Mouse (Mus musculus) liver, embryonic 12.5 days (tissue): ENCODE measurements around the gene Olfr522. TPM values are rescaled to one million over a fixed set of nuclear protein-coding genes. Genes with fewer than 3 reads are reported as not detected.

Experiments used
- ATAC-seq: fragments of 200-750 bp; cut with Nextera tagmentation; 2 replicates; pipeline ENCODE4 v1.8.0; 2017; ENCODE audit warnings: moderate number of reproducible peaks, mild to moderate bottlenecking, moderate library complexity
- H3K27ac ChIP-seq: fragments of 300-500 bp; sonication (generic); 2 replicates; pipeline ENCODE4 v1.5.1; 2016; ENCODE audit warnings: mild to moderate bottlenecking
- H3K27me3 ChIP-seq: fragments of 300-500 bp; sonication (generic); replicated peaks from 2 replicates; pipeline ENCODE4 v1.6.1; 2016; ENCODE audit warnings: mild to moderate bottlenecking, moderate library complexity
- H3K36me3 ChIP-seq: fragments of 300-500 bp; sonication (generic); 2 replicates; pipeline ENCODE4 v1.6.1; 2016; ENCODE audit warnings: mild to moderate bottlenecking, moderate library complexity
- H3K4me1 ChIP-seq: fragments of 300-500 bp; sonication (generic); 2 replicates; pipeline ENCODE4 v1.6.1; 2016
- H3K4me2 ChIP-seq: fragments of 300-500 bp; sonication (generic); 2 replicates; pipeline ENCODE4 v1.6.1; 2016; ENCODE audit warnings: mild to moderate bottlenecking, moderate library complexity
- H3K4me3 ChIP-seq: fragments of 300-500 bp; sonication (generic); 2 replicates; pipeline ENCODE4 v1.5.1; 2016; ENCODE audit warnings: mild to moderate bottlenecking, moderate library complexity
- H3K9ac ChIP-seq: fragments of 300-500 bp; sonication (generic); 2 replicates; pipeline ENCODE4 v1.6.1; 2016; ENCODE audit warnings: mild to moderate bottlenecking, moderate library complexity
- H3K9me3 ChIP-seq: fragments of 300-500 bp; sonication (generic); replicated peaks from 2 replicates; pipeline ENCODE4 v1.6.1; 2016; ENCODE audit warnings: mild to moderate bottlenecking, moderate library complexity
- WGBS: fragments of 180-500 bp; shearing (Covaris S2); methylation state at CpG from one replicate; pipeline ENCODE4 v1.1.7; 2016; ENCODE audit not compliant: insufficient replicate concordance; 5-methylcytosine and 5-hydroxymethylcytosine counted together
- polyA plus RNA-seq: library from polyadenylated mRNA; unstranded; fragments of >200 nt; fragmentation: Nextera tagmentation; extraction: Ambion mirVana; gene quantifications from 2 replicates; pipeline ENCODE4 v1.2.1, GENCODE M21; 2016

Gene Olfr522
- not detected in 2 replicates for polyA plus RNA-seq

DNA sequence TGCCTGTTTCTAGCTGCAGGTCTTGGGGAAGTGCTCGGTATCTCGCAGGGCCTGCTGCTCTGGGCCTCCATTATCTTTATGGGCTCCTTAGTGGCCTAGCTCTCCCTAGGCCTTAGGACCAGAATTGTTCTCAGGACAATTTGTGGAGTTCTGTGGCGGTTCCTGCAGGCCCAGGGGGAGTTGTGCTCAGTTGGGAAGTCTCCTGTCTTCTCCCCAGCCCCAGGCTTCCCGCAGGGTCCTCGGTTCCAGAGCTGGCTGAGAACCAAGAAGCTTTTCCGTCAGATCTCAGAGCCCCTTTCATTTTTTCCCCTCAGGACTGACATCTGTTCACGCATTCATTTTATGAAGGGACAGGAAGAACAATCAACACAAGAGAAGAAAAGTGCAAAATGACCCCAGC is at the start of gene Olfr522:
Gene Olfr522, minus strand, starts transcription at position 101 of the 400 bp plus-strand sequence.
- Histone ChIP-seq H3K27me3 (no peaks in the 10 kb centered on the region), H3K9ac (no peak within 1 kb of the TSS), H3K9me3 (no peaks in the 10 kb centered on the region), H3K36me3 (no peaks in the 10 kb centered on the region), H3K4me2 (no peak within 1 kb of the TSS), H3K4me1 (no peaks in the 10 kb centered on the region), H3K27ac (no peak within 1 kb of the TSS), H3K4me3 (no peak within 1 kb of the TSS)
- WGBS, result 54% methylated on average over 7 of the region's 7 CpGs
- ATAC-seq, result no peak

DNA sequence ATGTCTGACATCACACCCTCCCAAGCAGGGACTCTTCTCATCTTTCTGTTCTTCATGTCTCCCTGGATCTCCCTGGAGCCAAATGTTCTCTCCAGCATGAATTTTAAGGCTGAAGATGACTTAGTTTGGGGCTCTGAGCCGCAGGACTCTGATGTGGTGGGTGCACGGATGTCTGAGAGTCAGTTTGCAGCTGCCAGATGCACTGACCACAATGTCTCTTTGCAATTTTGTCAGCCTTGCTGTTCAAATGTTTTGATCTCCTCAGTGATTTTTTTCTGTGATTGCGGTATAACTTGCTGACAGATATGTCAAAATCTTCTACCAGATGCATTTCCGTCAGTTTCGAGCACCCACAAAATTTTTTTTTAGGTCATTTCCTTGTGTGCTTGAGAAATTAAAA is 49.3 kb upstream of the Olfr522 start:
- 0 out of 2 replicates have a peak, but pooled peaks cover 3% of the 10 kb centered on the region for H3K27me3 ChIP-seq
- H3K36me3 ChIP-seq, result no peaks in the 10 kb centered on the region
- no peak overlapping the region for H3K4me3 ChIP-seq
- H3K9me3 ChIP-seq, result no peaks in the 10 kb centered on the region
- WGBS, result 70% methylated on average over 5 of the region's 5 CpGs
- ATAC-seq, result no peak
- H3K27ac ChIP-seq, result no peak overlapping the region
- no peaks in the 10 kb centered on the region for H3K4me1 ChIP-seq
- H3K4me2 ChIP-seq, result no peak overlapping the region
- H3K9ac ChIP-seq, result no peak overlapping the region

DNA sequence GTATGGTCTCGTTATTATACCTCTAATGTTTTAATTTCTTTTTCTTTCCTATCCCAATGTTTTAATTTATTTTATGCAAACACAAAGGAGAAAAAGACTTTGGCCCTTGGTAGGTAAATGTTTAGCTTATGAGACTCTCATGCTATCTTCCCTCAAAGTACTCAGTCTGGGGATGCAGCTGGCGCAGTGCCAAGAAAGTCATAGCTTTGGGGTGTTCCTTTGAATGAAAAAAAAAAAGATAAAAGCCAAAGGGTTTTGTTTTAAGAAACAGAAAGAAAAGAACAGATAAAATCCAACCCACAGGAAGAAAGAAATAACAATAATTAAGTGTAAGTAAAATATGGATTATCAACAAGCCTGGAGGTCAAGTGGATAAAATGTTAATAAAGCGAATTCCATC is 44.1 kb upstream of the Olfr522 start:
- WGBS, result 50% methylated on average over 3 of the region's 3 CpGs
- Histone ChIP-seq H3K36me3 (no peaks in the 10 kb centered on the region), H3K4me1 (peaks cover 22% of the 10 kb centered on the region), H3K27me3 (0 out of 2 replicates have a peak, but pooled peaks cover 2% of the 10 kb centered on the region), H3K27ac (no peak overlapping the region), H3K9ac (no peak overlapping the region), H3K4me2 (0 out of 2 replicates have a peak overlapping the region, but pooled peaks have one; percentile 7), H3K4me3 (no peak overlapping the region), H3K9me3 (no peaks in the 10 kb centered on the region)
- no peak for ATAC-seq

DNA sequence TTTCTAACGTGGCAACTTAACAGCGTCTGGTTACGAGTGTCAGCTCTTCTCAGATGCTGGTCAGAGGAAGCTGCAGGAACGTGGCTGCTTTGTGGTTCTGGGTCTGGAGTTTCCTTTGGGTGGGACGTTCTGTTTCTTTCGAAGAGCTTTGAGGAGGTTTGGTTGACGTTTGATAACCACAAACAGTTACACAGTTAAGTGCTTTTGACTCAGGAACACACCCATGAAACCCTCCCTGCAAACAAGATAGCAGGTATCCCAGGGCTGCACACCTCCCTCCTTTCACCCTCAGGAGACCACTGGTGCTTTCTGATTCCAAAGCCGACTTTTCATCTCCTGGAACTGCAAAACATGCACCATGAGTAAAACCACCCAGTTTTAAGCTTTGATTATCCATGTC is 43.6 kb upstream of the Olfr522 start:
- WGBS, result 22% methylated on average over 8 of the region's 8 CpGs
- Histone ChIP-seq H3K9me3 (no peaks in the 10 kb centered on the region), H3K4me1 (peaks cover 22% of the 10 kb centered on the region), H3K36me3 (no peaks in the 10 kb centered on the region), H3K4me2 (peak overlapping the region; percentile 7), H3K4me3 (no peak overlapping the region), H3K27ac (no peak overlapping the region), H3K27me3 (no peaks in the 10 kb centered on the region), H3K9ac (no peak overlapping the region)
- peak; percentile 84 for ATAC-seq

DNA sequence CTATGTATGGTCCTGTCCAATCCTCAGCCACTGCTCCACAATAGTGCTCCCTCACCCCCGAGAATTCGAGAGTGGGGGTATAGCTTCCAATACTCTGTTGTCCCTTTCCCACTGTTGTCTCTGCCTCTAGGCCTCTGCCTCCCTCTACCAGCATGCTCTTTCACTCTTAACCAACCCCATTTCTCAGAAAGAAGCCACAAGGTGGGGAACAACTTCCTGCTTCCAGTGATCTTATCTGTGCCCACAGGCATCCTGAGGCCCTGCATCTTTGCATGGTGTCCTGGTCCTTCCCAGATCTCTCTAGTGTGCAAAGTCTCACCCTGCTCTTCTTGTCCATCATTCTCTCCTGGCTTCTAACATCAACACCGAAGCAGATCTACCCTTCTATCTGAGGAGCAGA is 42.3 kb upstream of the Olfr522 start:
- WGBS, result 38% methylated on average over 3 of the region's 3 CpGs
- Histone ChIP-seq H3K27me3 (no peaks in the 10 kb centered on the region), H3K9me3 (no peaks in the 10 kb centered on the region), H3K4me1 (peaks cover 22% of the 10 kb centered on the region), H3K4me3 (no peak overlapping the region), H3K4me2 (no peak overlapping the region), H3K9ac (no peak overlapping the region), H3K27ac (no peak overlapping the region), H3K36me3 (no peaks in the 10 kb centered on the region)
- peak; percentile 46 for ATAC-seq

DNA sequence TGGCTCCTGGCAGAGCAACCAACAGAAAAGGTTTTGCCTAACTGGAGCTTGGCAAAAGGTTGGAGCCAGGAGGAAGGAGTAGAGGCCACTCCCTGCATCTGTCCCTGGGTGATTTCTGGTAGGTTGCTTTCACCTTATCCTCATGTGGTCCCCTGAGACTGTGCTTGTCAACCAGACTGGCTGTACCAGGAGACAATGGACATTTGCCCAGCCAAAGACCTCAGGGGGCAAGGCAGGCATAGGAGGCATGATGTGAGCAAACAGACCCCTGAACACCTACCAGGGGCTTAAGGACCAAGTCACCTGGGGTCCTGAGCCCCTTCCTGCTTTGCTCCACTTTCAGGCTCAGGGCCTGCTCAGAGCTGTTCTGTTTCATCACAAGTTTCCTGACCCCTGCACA is 41.3 kb upstream of the Olfr522 start, which contains the start of gene Olfr524:
Gene Olfr524, minus strand, starts transcription at position 101 of the 400 bp plus-strand sequence.
- Histone ChIP-seq H3K27me3 (no peaks in the 10 kb centered on the region), H3K4me1 (peaks cover 28% of the 10 kb centered on the region), H3K9me3 (no peaks in the 10 kb centered on the region), H3K9ac (no peak within 1 kb of the TSS), H3K4me2 (no peak within 1 kb of the TSS), H3K4me3 (no peak within 1 kb of the TSS), H3K36me3 (no peaks in the 10 kb centered on the region), H3K27ac (no peak within 1 kb of the TSS)
- ATAC-seq, result no peak

DNA sequence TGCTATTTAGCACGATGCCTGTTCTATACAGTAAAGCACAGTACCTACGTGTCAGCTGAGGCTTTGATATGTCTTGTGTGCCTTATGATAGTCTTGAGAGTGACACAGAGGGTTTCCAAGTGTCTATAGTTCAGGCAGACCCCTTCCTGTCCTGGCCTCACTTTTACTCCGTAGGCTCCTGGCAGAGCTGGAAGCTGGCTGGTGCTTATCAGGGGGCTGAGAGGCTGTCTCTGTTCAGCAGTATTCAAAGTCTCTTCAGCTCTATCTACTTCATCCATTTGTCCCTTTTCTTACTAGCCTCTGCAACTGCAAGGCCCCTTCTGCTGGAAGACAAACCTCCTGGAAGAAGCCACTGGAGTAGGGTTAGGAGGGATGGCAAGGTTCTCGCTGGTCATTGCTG is 36.5 kb upstream of the Olfr522 start:
- Histone ChIP-seq H3K4me1 (peaks cover 8% of the 10 kb centered on the region), H3K27me3 (no peaks in the 10 kb centered on the region), H3K36me3 (no peaks in the 10 kb centered on the region), H3K27ac (no peak overlapping the region), H3K4me2 (no peak overlapping the region), H3K4me3 (no peak overlapping the region), H3K9me3 (no peaks in the 10 kb centered on the region), H3K9ac (no peak overlapping the region)
- ATAC-seq, result 0 out of 2 replicates have a peak, but pooled peaks have one; percentile 50
- WGBS, result 47% methylated on average over 4 of the region's 4 CpGs

DNA sequence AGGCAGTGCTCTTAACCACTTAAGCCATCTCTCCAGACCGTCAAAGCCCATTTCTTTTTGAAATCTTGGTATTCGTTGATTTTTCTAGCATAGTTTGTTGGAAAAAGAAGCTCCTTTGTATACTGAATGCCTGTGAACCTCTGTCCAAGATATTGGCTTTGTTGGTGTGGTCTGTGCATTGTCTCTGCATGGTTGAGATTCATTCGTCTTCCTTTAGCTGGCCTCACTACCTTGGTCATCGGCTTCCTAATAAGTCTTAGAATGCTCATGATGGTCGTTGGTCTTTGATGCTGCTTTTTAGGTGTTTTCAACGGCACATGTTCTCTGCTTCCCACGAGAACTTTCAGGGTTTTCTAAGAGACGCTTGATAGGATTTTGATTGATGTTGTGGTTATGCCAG is 31.4 kb upstream of the Olfr522 start:
- H3K27me3 ChIP-seq, result no peaks in the 10 kb centered on the region
- H3K4me3 ChIP-seq, result no peak overlapping the region
- ATAC-seq, result no peak
- no peak overlapping the region for H3K9ac ChIP-seq
- no peak overlapping the region for H3K4me2 ChIP-seq
- H3K36me3 ChIP-seq, result no peaks in the 10 kb centered on the region
- WGBS, result 61% methylated on average over 8 of the region's 8 CpGs
- peaks cover 3% of the 10 kb centered on the region for H3K4me1 ChIP-seq
- no peaks in the 10 kb centered on the region for H3K9me3 ChIP-seq
- H3K27ac ChIP-seq, result no peak overlapping the region

DNA sequence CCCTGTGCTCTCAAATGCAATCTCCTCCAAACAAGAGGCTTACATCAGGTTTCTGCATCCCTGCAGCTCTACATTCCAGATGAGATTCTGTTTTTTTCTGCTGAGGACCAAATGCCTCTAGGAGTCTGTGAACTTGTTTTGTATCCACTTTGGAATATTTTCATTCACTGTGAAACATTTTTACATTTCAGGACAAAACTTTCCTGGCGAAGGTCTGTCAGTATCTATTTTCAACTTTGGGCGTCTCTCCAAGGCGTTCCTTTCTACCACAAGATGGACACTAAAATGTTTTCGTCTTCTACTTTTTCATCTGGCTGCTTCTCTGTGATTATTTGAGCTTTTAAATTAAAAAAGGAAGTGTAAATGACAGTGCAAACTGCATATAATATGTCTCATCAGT is 29.5 kb upstream of the Olfr522 start:
- Histone ChIP-seq H3K27ac (no peak overlapping the region), H3K4me1 (0 out of 2 replicates have a peak, but pooled peaks cover 4% of the 10 kb centered on the region), H3K9ac (no peak overlapping the region), H3K27me3 (no peaks in the 10 kb centered on the region), H3K9me3 (no peaks in the 10 kb centered on the region), H3K36me3 (no peaks in the 10 kb centered on the region), H3K4me3 (no peak overlapping the region), H3K4me2 (no peak overlapping the region)
- WGBS, result 66% methylated on average over 4 of the region's 4 CpGs
- no peak for ATAC-seq

DNA sequence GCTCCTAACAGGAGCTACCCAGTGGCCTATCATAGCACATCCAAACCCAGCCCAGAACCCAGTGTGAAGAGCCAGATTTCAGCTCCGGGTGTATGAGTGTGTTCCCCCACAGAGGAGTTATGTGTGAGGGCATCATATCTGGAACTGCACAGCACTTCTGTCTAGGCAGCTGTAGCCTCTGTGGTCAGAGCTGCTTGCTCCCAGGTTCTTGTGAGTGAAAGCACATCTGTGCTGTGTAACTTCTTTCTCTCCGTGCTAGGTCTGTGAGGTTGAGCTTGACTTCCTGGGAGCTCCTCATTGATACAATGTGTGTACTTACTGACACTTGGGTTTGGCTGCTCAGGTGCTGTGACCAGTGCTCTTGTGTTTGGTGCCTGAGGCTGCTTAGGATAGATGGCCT is 28.3 kb upstream of the Olfr522 start:
- no peak overlapping the region for H3K4me3 ChIP-seq
- WGBS, result 50% methylated on average over 2 of the region's 2 CpGs
- no peak overlapping the region for H3K27ac ChIP-seq
- no peak overlapping the region for H3K4me2 ChIP-seq
- no peak overlapping the region for H3K9ac ChIP-seq
- ATAC-seq, result no peak
- 0 out of 2 replicates have a peak, but pooled peaks cover 4% of the 10 kb centered on the region for H3K4me1 ChIP-seq
- no peaks in the 10 kb centered on the region for H3K9me3 ChIP-seq
- H3K36me3 ChIP-seq, result no peaks in the 10 kb centered on the region
- no peaks in the 10 kb centered on the region for H3K27me3 ChIP-seq

DNA sequence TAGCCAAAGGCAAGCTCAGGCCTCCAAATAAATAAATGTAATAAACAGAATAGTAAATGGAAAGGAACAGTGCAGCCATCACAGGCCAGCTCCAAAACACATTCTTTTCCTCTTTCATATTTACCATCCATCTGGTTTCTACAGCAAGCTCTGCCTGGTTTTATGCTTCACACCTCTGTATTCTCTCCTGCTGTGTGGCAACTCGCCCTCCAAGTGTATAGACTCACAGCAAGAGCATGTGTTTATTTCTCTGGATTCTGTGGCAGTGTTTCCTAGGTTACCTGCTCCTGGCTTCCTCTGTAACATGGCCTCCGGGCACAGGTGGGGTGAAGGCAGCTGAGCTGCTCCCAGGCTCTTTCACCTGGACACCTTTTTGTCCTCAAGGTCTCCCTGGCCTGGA is 27.9 kb upstream of the Olfr522 start:
- H3K4me1 ChIP-seq, result 0 out of 2 replicates have a peak, but pooled peaks cover 4% of the 10 kb centered on the region
- H3K27me3 ChIP-seq, result no peaks in the 10 kb centered on the region
- H3K4me3 ChIP-seq, result no peak overlapping the region
- no peak overlapping the region for H3K4me2 ChIP-seq
- H3K36me3 ChIP-seq, result no peaks in the 10 kb centered on the region
- ATAC-seq, result no peak
- no peak overlapping the region for H3K27ac ChIP-seq
- WGBS, result 42% methylated on average over 2 of the region's 2 CpGs
- no peak overlapping the region for H3K9ac ChIP-seq
- no peaks in the 10 kb centered on the region for H3K9me3 ChIP-seq

DNA sequence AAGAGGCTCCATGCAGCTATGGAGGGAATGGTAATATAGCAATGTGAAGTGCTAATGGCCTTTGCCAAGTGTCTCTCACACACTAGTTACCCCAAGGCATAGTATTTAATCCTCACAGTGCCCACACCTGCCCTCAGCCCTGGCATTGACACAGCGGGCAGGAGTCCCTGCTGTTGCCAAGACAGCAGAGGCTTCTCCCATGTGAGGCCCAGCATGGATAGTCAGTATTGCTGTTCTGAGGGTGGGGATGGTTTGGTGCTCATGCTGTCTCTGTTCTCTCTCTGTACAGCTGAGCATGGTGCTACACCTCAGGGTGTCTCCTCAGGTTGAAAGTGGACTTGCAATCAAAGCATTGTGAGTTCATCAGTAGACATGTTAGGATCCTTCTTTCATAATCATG is 25.9 kb upstream of the Olfr522 start:
- ATAC-seq, result no peak; the same call in 1 of the 2 replicates
- Histone ChIP-seq H3K9me3 (no peaks in the 10 kb centered on the region), H3K9ac (no peak overlapping the region), H3K27me3 (no peaks in the 10 kb centered on the region; the same call in 1 of the 2 replicates), H3K36me3 (no peaks in the 10 kb centered on the region), H3K4me1 (0 out of 2 replicates have a peak, but pooled peaks cover 4% of the 10 kb centered on the region), H3K27ac (no peak overlapping the region), H3K4me2 (no peak overlapping the region), H3K4me3 (no peak overlapping the region)
- 67% methylated on average over 1 of the region's 1 CpGs for WGBS
